Mouse (Mus musculus) brain, adult 10 weeks (tissue): ENCODE data around the gene Cela1. TPM values are rescaled to one million over a fixed set of nuclear protein-coding genes. Genes with fewer than 3 reads are reported as not detected.

Source experiments
- polyA plus RNA-seq: library from polyadenylated mRNA; stranded (reverse); fragments of 350-450 nt; fragmentation: Illumina TruSeq; extraction: RNeasy Lipid Tissue Mini Kit (QIAGEN cat#74804); gene quantifications from one replicate; pipeline ENCODE4 v1.2.3, GENCODE M21; 2015; ENCODE audit warnings: low read depth, low replicate concordance

The Cela1 gene
- polyA plus RNA-seq: 6.1 TPM

GRCm38 (mm10) chr15:100687430-100687971 is at the start of gene Cela1:
Gene Cela1 (minus strand): TSS chr15:100687921.

GRCm38 (mm10) chr15:100729281-100729985 is 41.7 kb upstream of the Cela1 start, which contains the start of gene Galnt6:
Gene Galnt6 (minus strand): TSS chr15:100729376.

GRCm38 (mm10) chr15:100669337-100669736 is 18.4 kb downstream of the Cela1 start, which contains the start of gene Bin2:
Gene Bin2 (minus strand): TSS chr15:100669553.

GRCm38 (mm10) chr15:100636700-100637501 is 50.8 kb downstream of the Cela1 start, which contains the start of gene Smagp:
Gene Smagp (minus strand): TSS chr15:100636940.

Other genes with a start within 250 kb of the Cela1 start
- 55.5 TPM for gene Letmd1, start 218.9 kb downstream of the Cela1 start, polyA plus RNA-seq
- 13.2 TPM for gene Csrnp2, start 192.4 kb downstream of the Cela1 start, polyA plus RNA-seq
- gene Tfcp2, start 135.9 kb downstream of the Cela1 start, polyA plus RNA-seq: 16.7 TPM
- 102 TPM for gene Pou6f1, start 87.9 kb downstream of the Cela1 start, polyA plus RNA-seq
- gene Dazap2, start 72.6 kb downstream of the Cela1 start, polyA plus RNA-seq: 161 TPM
- gene Smagp, start 51.0 kb downstream of the Cela1 start, polyA plus RNA-seq: 3.5 TPM
- gene Bin2, start 18.4 kb downstream of the Cela1 start, polyA plus RNA-seq: 6.3 TPM
- gene Galnt6, start 41.5 kb upstream of the Cela1 start, polyA plus RNA-seq: 12.5 TPM
- 25.7 TPM for gene Slc4a8, start 73.8 kb upstream of the Cela1 start, polyA plus RNA-seq
- 82.5 TPM for gene Scn8a, start 181.9 kb upstream of the Cela1 start, polyA plus RNA-seq